Mouse (Mus musculus) liver, embryonic 15.5 days (tissue): ENCODE results near the gene Cpne4. TPM values are rescaled to one million over a fixed set of nuclear protein-coding genes. Genes with fewer than 3 reads are reported as not detected.

Experiments
- ATAC-seq: fragments of 200-750 bp; cut with Nextera tagmentation; 2 replicates; pipeline ENCODE4 v1.8.0; 2017; ENCODE audit warnings: moderate number of reproducible peaks, mild to moderate bottlenecking, moderate library complexity; ENCODE audit not compliant: insufficient read depth
- H3K27ac ChIP-seq: fragments of 300-500 bp; sonication (generic); replicated peaks from 2 replicates; pipeline ENCODE4 v1.5.1; 2015; ENCODE audit warnings: mild to moderate bottlenecking, inconsistent platforms
- H3K27me3 ChIP-seq: fragments of 300-500 bp; sonication (generic); 2 replicates; pipeline ENCODE4 v1.6.1; 2015; ENCODE audit warnings: mild to moderate bottlenecking, inconsistent platforms
- H3K36me3 ChIP-seq: fragments of 300-500 bp; sonication (generic); replicated peaks from 2 replicates; pipeline ENCODE4 v1.6.1; 2015; ENCODE audit warnings: moderate library complexity, mild to moderate bottlenecking, inconsistent platforms
- H3K4me1 ChIP-seq: fragments of 300-500 bp; sonication (generic); replicated peaks from 2 replicates; pipeline ENCODE4 v1.6.1; 2015; ENCODE audit warnings: inconsistent platforms
- H3K4me2 ChIP-seq: fragments of 300-500 bp; sonication (generic); 2 replicates; pipeline ENCODE4 v1.6.1; 2015; ENCODE audit warnings: moderate library complexity, mild to moderate bottlenecking, inconsistent platforms
- H3K4me3 ChIP-seq: fragments of 300-500 bp; sonication (generic); replicated peaks from 2 replicates; pipeline ENCODE4 v1.5.1; 2015; ENCODE audit warnings: mild to moderate bottlenecking, inconsistent platforms
- H3K9ac ChIP-seq: fragments of 300-500 bp; sonication (generic); 2 replicates; pipeline ENCODE4 v1.6.1; 2015; ENCODE audit warnings: moderate library complexity, mild to moderate bottlenecking, inconsistent platforms
- H3K9me3 ChIP-seq: fragments of 300-500 bp; sonication (generic); replicated peaks from 2 replicates; pipeline ENCODE4 v1.6.1; 2016; ENCODE audit warnings: inconsistent platforms
- WGBS: fragments of 180-500 bp; shearing (Covaris S2); methylation state at CpG from one replicate; pipeline ENCODE4 v1.1.7; 2015; ENCODE audit warnings: mixed read lengths; ENCODE audit not compliant: insufficient replicate concordance; 5-methylcytosine and 5-hydroxymethylcytosine counted together
- polyA plus RNA-seq: library from polyadenylated mRNA; unstranded; fragments of >200 nt; fragmentation: Nextera tagmentation; extraction: Ambion mirVana; gene quantifications from 2 replicates; pipeline ENCODE4 v1.2.1, GENCODE M21; 2015

The Cpne4 gene
- polyA plus RNA-seq, 1 experiment from 2014 or later = not detected

DNA sequence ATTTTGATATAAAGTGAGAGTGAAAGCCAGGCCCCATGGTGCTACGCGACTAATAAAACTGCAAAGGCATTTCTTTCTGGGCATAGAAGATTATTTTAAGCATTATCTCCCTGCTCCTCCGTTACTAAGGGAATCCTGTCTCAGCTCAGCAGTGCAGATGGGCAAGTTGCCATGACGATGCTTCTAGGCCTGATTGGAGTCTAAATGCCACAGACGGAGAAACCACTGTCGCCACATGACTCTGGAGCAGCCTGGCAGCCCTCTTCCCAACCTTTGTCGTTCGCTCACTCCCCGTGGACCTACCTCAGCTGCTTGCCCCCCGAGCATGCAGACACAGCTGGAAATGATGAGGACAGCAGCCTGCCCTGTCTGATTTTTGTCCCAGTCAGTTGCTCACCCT is 501.3 kb downstream of the Cpne4 start:
- Histone ChIP-seq H3K4me2 (no peak overlapping the region), H3K9me3 (no peaks in the 10 kb centered on the region), H3K36me3 (no peaks in the 10 kb centered on the region), H3K27me3 (no peaks in the 10 kb centered on the region), H3K9ac (no peak overlapping the region), H3K27ac (no peak overlapping the region), H3K4me3 (no peak overlapping the region), H3K4me1 (no peaks in the 10 kb centered on the region)
- WGBS = 57% methylated on average over 10 of the region's 10 CpGs
- no peak for ATAC-seq

DNA sequence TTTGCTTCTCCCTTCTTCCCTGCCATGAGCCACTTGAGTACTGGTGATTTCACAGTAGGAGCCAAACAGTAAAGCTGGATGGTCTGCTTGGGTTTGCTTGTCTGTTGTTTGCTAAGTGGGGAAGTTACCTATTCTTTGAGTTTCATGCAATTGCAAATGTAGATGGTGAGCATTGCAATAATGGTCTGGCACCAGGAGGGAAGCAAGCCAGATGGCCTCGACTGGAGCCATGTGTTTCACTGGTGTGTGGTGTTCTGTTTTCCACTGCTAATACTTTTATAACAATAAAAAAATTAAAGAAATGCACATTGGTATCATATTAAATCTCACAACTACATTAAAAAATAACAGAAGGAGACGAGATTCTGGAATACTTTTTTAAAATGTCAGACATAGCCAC is 502.6 kb downstream of the Cpne4 start:
- no peaks in the 10 kb centered on the region for H3K36me3 ChIP-seq
- 24% methylated on average over 2 of the region's 2 CpGs for WGBS
- ATAC-seq = no peak
- H3K4me1 ChIP-seq = 0 out of 2 replicates have a peak, but pooled peaks cover 3% of the 10 kb centered on the region
- H3K4me2 ChIP-seq = no peak overlapping the region
- H3K4me3 ChIP-seq = no peak overlapping the region
- no peaks in the 10 kb centered on the region for H3K9me3 ChIP-seq
- H3K27me3 ChIP-seq = no peaks in the 10 kb centered on the region
- no peak overlapping the region for H3K27ac ChIP-seq
- H3K9ac ChIP-seq = no peak overlapping the region

DNA sequence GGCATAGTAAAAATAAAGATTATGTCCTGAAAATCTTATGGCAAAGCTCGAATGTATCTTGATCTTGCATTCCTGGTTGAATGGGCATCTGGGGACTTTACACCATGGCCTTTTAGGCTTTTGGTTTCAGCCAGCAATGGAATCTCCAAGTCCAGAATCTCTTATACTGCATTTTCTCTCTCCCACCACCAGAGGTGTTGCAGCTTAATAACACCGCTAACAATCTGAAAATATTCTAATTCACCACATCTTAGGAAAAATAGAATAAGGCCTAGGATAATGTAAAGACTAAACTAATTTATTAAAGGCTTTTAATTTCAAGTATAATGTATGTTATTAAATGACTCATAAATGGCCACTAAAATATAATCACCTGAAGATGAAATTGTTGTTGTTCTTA is 503.2 kb downstream of the Cpne4 start:
- Histone ChIP-seq H3K4me1 (0 out of 2 replicates have a peak, but pooled peaks cover 3% of the 10 kb centered on the region), H3K27ac (no peak overlapping the region), H3K4me2 (no peak overlapping the region), H3K9ac (no peak overlapping the region), H3K27me3 (no peaks in the 10 kb centered on the region), H3K9me3 (no peaks in the 10 kb centered on the region), H3K4me3 (no peak overlapping the region), H3K36me3 (0 out of 2 replicates have a peak, but pooled peaks cover 4% of the 10 kb centered on the region)
- 46% methylated on average over 2 of the region's 2 CpGs for WGBS
- ATAC-seq = no peak

GRCm38 (mm10) chr9:105053147-105053557 is 506.1 kb downstream of the Cpne4 start, which contains the start of gene Mrpl3:
Mrpl3 (plus strand) TSS chr9:105053239.
- peak; percentile 77 for ATAC-seq
- under 1% methylated on average over 31 of the region's 31 CpGs for WGBS
- Histone ChIP-seq H3K27me3 (no peaks in the 10 kb centered on the region), H3K9me3 (no peaks in the 10 kb centered on the region), H3K36me3 (peaks cover 32% of the 10 kb centered on the region), H3K27ac (peak within 1 kb of the TSS; percentile 75), H3K4me1 (0 out of 2 replicates have a peak, but pooled peaks cover 3% of the 10 kb centered on the region), H3K4me3 (peak within 1 kb of the TSS; percentile 87), H3K9ac (peak within 1 kb of the TSS; percentile 88), H3K4me2 (peak within 1 kb of the TSS; percentile 71)

DNA sequence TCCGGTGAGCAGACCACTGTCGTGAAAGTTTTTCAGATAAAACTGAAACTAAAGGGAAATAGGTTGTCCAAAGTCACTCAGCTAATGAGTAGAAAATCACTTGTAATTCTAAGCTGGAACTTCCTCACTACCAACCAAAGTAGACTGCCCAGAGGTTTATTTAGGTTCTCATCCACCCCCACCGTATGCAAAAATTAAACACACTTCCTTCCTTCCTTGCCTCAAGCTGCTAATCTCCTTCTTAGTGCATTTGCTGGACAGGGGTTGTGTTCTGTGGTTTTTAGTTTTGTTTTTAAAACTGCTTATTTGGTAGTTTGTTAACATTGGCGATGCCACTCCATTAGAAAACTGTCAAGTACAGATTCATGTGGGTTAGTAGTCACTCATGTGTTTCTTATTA is 506.7 kb downstream of the Cpne4 start:
- H3K4me3 ChIP-seq = peak overlapping the region; percentile 87
- peak overlapping the region; percentile 75; the same call in 1 of the 2 replicates for H3K27ac ChIP-seq
- H3K4me2 ChIP-seq = peak overlapping the region; percentile 71
- H3K36me3 ChIP-seq = peaks cover 38% of the 10 kb centered on the region
- no peaks in the 10 kb centered on the region for H3K9me3 ChIP-seq
- no peaks in the 10 kb centered on the region for H3K27me3 ChIP-seq
- ATAC-seq = no peak
- H3K4me1 ChIP-seq = 0 out of 2 replicates have a peak, but pooled peaks cover 3% of the 10 kb centered on the region
- H3K9ac ChIP-seq = peak overlapping the region; percentile 88
- 16% methylated on average over 4 of the region's 4 CpGs for WGBS

- H3K36me3 ChIP-seq = peaks cover 67% of the 10 kb centered on the region
- no peak overlapping the region for H3K9ac ChIP-seq
- no peak overlapping the region for H3K4me2 ChIP-seq
- no peak overlapping the region for H3K27ac ChIP-seq
- H3K4me3 ChIP-seq = no peak overlapping the region
- WGBS = 85% methylated on average over 10 of the region's 10 CpGs
- no peaks in the 10 kb centered on the region for H3K27me3 ChIP-seq
- no peaks in the 10 kb centered on the region for H3K9me3 ChIP-seq
- ATAC-seq = no peak
- H3K4me1 ChIP-seq = no peaks in the 10 kb centered on the region
Measured at GRCm38 (mm10) chr9:105069106-105069505, 522.0 kb downstream of the Cpne4 start.

DNA sequence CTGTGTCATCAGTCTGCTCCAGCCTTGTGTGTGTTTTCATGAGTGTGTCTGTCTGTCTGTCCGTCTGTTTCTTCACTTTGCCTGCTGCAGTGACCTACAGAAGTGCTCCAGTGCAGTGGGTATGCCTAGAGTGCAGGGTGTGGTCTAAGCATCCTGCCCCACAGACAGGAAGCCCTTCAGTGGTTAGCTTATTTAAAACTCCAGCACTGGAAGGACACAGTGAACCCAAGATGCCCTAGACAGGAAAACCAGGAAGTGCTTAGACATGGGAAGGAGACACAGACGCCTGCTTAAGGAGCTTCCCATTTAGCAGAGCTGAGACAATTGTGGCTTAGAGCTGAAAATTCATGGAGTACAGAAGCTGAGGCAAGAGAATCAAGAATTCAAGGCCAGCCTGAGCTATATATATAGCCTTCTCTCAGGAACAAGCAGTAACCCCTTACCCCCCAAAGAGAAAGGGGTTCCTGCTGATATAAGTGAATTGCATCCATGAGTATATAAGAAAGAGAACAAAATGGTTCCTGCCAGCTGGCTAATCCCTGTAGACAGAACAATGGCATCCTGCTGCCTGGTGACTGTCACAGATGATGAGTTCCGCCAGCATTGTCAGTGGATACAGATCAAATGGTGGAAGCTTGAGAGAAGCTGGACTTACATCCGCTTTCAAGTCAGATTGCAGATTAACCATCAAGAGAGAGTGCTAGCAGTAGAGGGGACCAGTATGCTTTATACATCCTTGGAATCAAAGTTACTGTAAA is 526.1 kb downstream of the Cpne4 start:
- Histone ChIP-seq H3K4me3 (no peak overlapping the region), H3K27ac (no peak overlapping the region), H3K27me3 (no peaks in the 10 kb centered on the region), H3K4me1 (no peaks in the 10 kb centered on the region), H3K9me3 (no peaks in the 10 kb centered on the region), H3K9ac (no peak overlapping the region), H3K4me2 (no peak overlapping the region), H3K36me3 (peaks cover 75% of the 10 kb centered on the region)
- ATAC-seq = no peak
- WGBS = 63% methylated on average over 4 of the region's 4 CpGs

DNA sequence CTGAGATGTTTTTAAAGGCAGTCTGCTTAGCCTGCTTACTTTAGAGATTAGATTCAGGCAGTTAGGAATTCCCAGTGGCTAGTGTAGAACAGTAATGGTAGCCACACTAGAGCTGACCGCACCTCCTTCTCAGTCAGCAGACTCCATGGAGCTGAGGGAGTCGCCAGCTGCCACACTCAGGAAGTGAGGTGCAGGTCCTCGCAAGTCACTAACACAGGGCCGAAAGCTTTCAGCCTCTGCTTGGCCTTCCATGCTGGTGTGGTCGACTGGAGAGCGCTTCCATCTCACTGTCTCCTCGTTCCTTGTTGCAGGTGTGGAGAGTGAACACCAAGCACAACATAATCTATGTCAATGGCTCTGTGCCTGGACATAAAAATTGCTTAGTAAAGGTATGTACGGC is 527.8 kb downstream of the Cpne4 start:
- WGBS = 79% methylated on average over 8 of the region's 8 CpGs
- H3K4me3 ChIP-seq = no peak overlapping the region
- H3K9ac ChIP-seq = no peak overlapping the region
- no peak overlapping the region for H3K4me2 ChIP-seq
- H3K36me3 ChIP-seq = peaks cover 64% of the 10 kb centered on the region
- H3K27me3 ChIP-seq = no peaks in the 10 kb centered on the region
- H3K4me1 ChIP-seq = no peaks in the 10 kb centered on the region
- ATAC-seq = no peak
- no peak overlapping the region for H3K27ac ChIP-seq
- no peaks in the 10 kb centered on the region for H3K9me3 ChIP-seq

DNA sequence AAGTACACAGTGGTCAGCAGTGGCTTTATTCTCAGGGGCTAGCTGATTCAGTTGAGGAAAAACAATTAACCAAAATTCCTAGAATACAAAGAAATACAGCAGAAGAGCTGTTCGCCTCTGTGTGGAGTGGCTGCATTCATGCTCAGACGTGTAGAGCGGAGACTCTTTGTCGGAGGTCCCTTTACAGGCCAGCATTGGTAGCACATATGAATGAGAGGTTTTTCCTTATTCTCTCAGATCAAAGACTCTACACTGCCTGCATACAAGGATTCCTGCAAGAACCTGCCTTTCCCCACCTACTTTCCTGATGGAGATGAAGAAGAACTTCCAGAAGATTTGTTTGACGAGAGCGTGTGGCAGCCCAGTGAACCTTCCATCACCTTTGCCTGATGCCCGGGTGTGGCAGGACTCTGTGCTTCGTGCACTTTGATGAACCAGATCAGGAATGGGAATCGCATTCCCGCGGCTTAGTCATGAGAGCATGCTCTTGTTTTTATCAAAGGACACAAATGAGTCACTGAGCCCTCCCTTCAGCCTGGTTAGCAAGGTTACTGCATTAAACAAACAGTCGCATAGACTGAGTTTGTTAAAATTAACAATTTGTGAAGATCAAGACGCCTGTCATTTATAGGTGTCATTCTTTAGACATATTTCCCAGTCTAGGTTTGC is 529.8 kb downstream of the Cpne4 start:
- peaks cover 48% of the 10 kb centered on the region for H3K36me3 ChIP-seq
- 75% methylated on average over 13 of the region's 13 CpGs for WGBS
- ATAC-seq = no peak

GRCm38 (mm10) chr9:105078460-105078859 is 531.4 kb downstream of the Cpne4 start:
- Histone ChIP-seq H3K27ac (no peak overlapping the region), H3K9ac (no peak overlapping the region), H3K36me3 (peaks cover 33% of the 10 kb centered on the region), H3K27me3 (no peaks in the 10 kb centered on the region), H3K4me3 (no peak overlapping the region), H3K4me1 (no peaks in the 10 kb centered on the region), H3K4me2 (no peak overlapping the region), H3K9me3 (no peaks in the 10 kb centered on the region)
- no peak for ATAC-seq
- WGBS = 72% methylated on average over 4 of the region's 4 CpGs

More for the DNA sequence above, 529.8 kb downstream of the Cpne4 start:
- Histone ChIP-seq H3K27me3 (no peaks in the 10 kb centered on the region), H3K4me2 (no peak overlapping the region), H3K9me3 (no peaks in the 10 kb centered on the region), H3K9ac (no peak overlapping the region), H3K27ac (no peak overlapping the region), H3K4me1 (no peaks in the 10 kb centered on the region), H3K4me3 (no peak overlapping the region)

DNA sequence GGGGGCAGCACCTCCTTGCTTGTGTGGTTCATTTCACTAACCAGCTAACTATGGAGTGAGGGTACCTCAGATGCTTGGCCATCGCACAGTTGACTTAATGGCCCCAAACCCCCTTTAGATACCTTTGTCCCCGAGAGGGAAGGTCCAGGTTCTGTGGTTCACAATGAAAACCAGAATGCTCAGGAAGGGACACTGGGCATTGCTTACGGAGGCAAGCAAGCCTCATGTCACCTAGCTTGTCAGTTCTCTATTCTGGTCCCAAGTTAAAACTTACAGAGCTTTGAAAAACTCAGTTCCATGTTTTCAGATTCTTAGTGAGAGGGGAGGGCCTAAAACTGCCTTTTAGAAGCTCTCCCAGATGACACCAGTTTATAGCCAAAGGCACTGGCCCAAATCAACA is 533.2 kb downstream of the Cpne4 start:
- Histone ChIP-seq H3K4me3 (no peak overlapping the region), H3K27ac (no peak overlapping the region), H3K9me3 (no peaks in the 10 kb centered on the region), H3K4me2 (no peak overlapping the region), H3K36me3 (peaks cover 18% of the 10 kb centered on the region), H3K4me1 (no peaks in the 10 kb centered on the region), H3K27me3 (no peaks in the 10 kb centered on the region), H3K9ac (no peak overlapping the region)
- no peak for ATAC-seq
- WGBS = 76% methylated on average over 3 of the region's 3 CpGs
